Mouse (Mus musculus) cerebellum, adult 8-10 months (tissue): Measurements from ENCODE around the gene Dqx1.

Experiments
- DNase-seq: peaks from one replicate; pipeline ENCODE4 v3.0.0; 2022

The Dqx1 gene

GRCm38 (mm10) chr6:83033249-83034185 lies 24.1 kb upstream of the Dqx1 start, which contains the start of the genes Dok1 and Loxl3:
TSS of gene Dok1 (minus strand) at chr6:83033471.
TSS of gene Loxl3 (plus strand) at chr6:83034173.
- no peak for DNase-seq

GRCm38 (mm10) chr6:83034463-83035055 lies 23.1 kb upstream of the Dqx1 start:
- no peak for DNase-seq

GRCm38 (mm10) chr6:83037188-83037587 lies 20.5 kb upstream of the Dqx1 start:
- DNase-seq: no peak

GRCm38 (mm10) chr6:83038496-83039012 lies 19.1 kb upstream of the Dqx1 start:
- DNase-seq: peak; percentile 89

GRCm38 (mm10) chr6:83040601-83041000 lies 17.0 kb upstream of the Dqx1 start:
- DNase-seq: no peak

- no peak for DNase-seq
These were observed 14.1 kb upstream of the Dqx1 start for GRCm38 (mm10) chr6:83043561-83043960.

GRCm38 (mm10) chr6:83043993-83044392 lies 13.7 kb upstream of the Dqx1 start:
- no peak for DNase-seq

- no peak for DNase-seq
These were observed 12.9 kb upstream of the Dqx1 start for GRCm38 (mm10) chr6:83044742-83045141.

- DNase-seq: no peak
These were observed 8.3 kb upstream of the Dqx1 start for GRCm38 (mm10) chr6:83049367-83049766.

- peak; percentile 36 for DNase-seq
These were observed 4.3 kb upstream of the Dqx1 start for GRCm38 (mm10) chr6:83053136-83053960.

- peak; percentile 95 for DNase-seq
These were observed 3.4 kb upstream of the Dqx1 start, which contains the start of gene Aup1 for GRCm38 (mm10) chr6:83054074-83054851. TSS of gene Aup1 (plus strand) at chr6:83054521.

GRCm38 (mm10) chr6:83054871-83055431 lies 2.7 kb upstream of the Dqx1 start, which contains the start of gene Htra2:
TSS of gene Htra2 (minus strand) at chr6:83055273.
- DNase-seq: no peak

- DNase-seq: no peak
These were observed 1.1 kb downstream of the Dqx1 start for GRCm38 (mm10) chr6:83058725-83059124.

GRCm38 (mm10) chr6:83065995-83066394 lies 8.4 kb downstream of the Dqx1 start:
- DNase-seq: no peak

GRCm38 (mm10) chr6:83066441-83066840 lies 8.8 kb downstream of the Dqx1 start:
- no peak for DNase-seq

- no peak for DNase-seq
These were observed 10.6 kb downstream of the Dqx1 start for GRCm38 (mm10) chr6:83068221-83068620.

GRCm38 (mm10) chr6:83068706-83069487 lies 11.3 kb downstream of the Dqx1 start:
- DNase-seq: no peak

- DNase-seq: peak; percentile 28
These were observed 12.0 kb downstream of the Dqx1 start for GRCm38 (mm10) chr6:83069488-83070246.

- DNase-seq: no peak
These were observed 12.4 kb downstream of the Dqx1 start, which contains the start of gene Tlx2 for GRCm38 (mm10) chr6:83070247-83070310. TSS of gene Tlx2 (minus strand) at chr6:83070293.
